Mouse (Mus musculus): ENCODE measurements around the gene Stk39. TPM values are rescaled to one million over a fixed set of nuclear protein-coding genes. Genes with fewer than 3 reads are reported as not detected.

The Stk39 gene
- polyA plus RNA-seq, 1 experiment from 2014 or later = 39.5 TPM

DNA sequence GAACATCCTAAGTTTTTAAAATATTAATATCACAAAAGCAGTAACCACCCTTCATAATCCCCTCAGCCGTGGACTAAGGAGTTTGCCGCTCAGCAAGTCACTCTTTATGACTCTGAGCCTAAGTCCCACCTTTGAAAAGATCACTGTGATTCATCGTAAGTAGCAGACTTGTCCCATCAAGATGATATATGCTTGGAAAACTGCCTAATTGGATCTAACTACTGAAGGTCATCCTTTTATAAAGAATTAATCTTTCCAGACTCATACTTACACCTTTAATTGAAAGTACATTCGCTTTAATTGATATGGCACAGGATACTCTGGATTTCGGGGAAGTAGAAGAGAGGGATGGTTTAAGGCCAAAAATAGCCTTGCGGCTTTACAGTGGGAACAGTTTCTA lies 201.2 kb downstream of the Stk39 start:
- no peak for DNase-seq (ENCODE audit: low spot score)
- Histone ChIP-seq H3K9ac (ENCODE audit: low read length) (no peak overlapping the region), H3K27ac (ENCODE audit: low read depth, low read length) (no peak overlapping the region), H3K27me3 (ENCODE audit: control insufficient read depth, insufficient read depth, low read length) (no peaks in the 10 kb centered on the region), H3K4me3 (ENCODE audit: low read depth, low read length) (no peak overlapping the region), H3K9me3 (ENCODE audit: control insufficient read depth, low read length) (no peaks in the 10 kb centered on the region), H3K4me1 (ENCODE audit: control insufficient read depth, insufficient read depth, low read length) (no peaks in the 10 kb centered on the region), H3K4me2 (ENCODE audit: low read depth) (no peak overlapping the region), H3K36me3 (ENCODE audit: control insufficient read depth, insufficient read depth, low read length) (no peaks in the 10 kb centered on the region)
- 79% methylated on average over 6 of the region's 6 CpGs for WGBS
- no peak for ATAC-seq (ENCODE audit: insufficient read depth, low FRiP score, low TSS enrichment)

DNA sequence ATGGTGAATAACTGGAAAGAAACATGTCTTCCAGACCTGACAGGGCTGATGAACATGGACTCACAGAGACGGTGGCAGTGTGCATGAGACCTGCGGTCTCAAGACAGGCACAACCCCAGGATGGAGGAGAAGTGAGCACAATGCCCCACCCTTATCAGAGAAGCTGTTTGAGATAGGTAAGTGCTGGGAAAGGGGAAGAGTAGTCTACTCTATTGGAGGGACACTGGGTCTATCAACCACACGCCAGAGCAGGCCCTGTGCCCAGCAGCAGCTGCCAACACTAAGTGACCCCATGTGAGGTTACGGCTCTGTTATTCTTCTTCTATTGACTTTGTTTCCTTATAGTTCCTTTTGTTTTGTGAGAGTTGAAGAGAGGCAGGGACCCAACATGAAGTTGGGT lies 202.4 kb downstream of the Stk39 start:
- 84% methylated on average over 4 of the region's 4 CpGs for WGBS
- Histone ChIP-seq H3K27ac (ENCODE audit: low read depth, low read length) (no peak overlapping the region), H3K27me3 (ENCODE audit: control insufficient read depth, insufficient read depth, low read length) (no peaks in the 10 kb centered on the region), H3K4me3 (ENCODE audit: low read depth, low read length) (no peak overlapping the region), H3K4me1 (ENCODE audit: control insufficient read depth, insufficient read depth, low read length) (no peaks in the 10 kb centered on the region), H3K9ac (ENCODE audit: low read length) (no peak overlapping the region), H3K9me3 (ENCODE audit: control insufficient read depth, low read length) (no peaks in the 10 kb centered on the region), H3K36me3 (ENCODE audit: control insufficient read depth, insufficient read depth, low read length) (no peaks in the 10 kb centered on the region), H3K4me2 (ENCODE audit: low read depth) (no peak overlapping the region)
- no peak for DNase-seq (ENCODE audit: low spot score)
- no peak for ATAC-seq (ENCODE audit: insufficient read depth, low FRiP score, low TSS enrichment)

DNA sequence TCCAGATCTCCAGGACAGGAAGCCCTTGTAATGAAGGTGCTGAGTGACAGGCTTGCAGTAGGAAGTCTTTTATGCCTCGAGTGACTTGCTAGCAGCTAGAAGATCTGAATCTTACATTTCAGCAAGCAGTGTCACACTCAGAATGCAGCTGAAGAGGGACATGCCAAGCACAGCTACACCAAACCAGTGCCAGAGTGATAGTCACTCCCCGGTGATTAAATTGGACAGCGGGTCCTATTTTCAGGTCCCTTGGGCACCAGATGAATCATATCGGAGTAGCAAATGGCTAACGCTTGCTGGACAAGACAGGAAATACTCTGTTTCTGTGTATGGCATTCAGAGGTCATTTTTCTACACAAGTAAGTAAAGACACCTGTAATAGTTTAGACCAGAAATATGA lies 207.2 kb downstream of the Stk39 start:
- WGBS = 83% methylated on average over 5 of the region's 5 CpGs
- Histone ChIP-seq H3K4me3 (ENCODE audit: low read depth, low read length) (no peak overlapping the region), H3K27me3 (ENCODE audit: control insufficient read depth, insufficient read depth, low read length) (no peaks in the 10 kb centered on the region), H3K4me2 (ENCODE audit: low read depth) (no peak overlapping the region), H3K9ac (ENCODE audit: low read length) (no peak overlapping the region), H3K9me3 (ENCODE audit: control insufficient read depth, low read length) (no peaks in the 10 kb centered on the region), H3K36me3 (ENCODE audit: control insufficient read depth, insufficient read depth, low read length) (no peaks in the 10 kb centered on the region), H3K4me1 (ENCODE audit: control insufficient read depth, insufficient read depth, low read length) (no peaks in the 10 kb centered on the region), H3K27ac (ENCODE audit: low read depth, low read length) (no peak overlapping the region)
- no peak for ATAC-seq (ENCODE audit: insufficient read depth, low FRiP score, low TSS enrichment)
- no peak for DNase-seq (ENCODE audit: low spot score)

DNA sequence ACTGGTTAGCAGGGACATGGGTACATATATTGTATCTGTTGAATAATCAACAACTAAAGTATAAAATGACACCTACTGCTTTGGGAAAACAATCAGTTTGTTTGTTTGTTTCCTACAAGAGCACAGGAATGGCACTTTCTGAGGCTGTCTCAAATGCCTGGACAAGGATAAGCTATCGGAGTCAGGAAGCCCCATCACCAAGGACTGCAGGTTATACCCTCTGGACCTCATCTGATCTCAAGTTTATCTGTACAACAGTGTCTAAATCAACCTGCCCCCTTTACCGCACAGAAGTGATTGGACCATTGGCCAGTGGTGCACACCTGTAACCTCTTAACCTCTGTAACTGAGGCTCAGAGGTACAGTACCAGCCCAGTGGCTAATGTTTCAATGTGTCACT lies 211.2 kb downstream of the Stk39 start:
- H3K27ac ChIP-seq (ENCODE audit: low read depth, low read length) = no peak overlapping the region

DNA sequence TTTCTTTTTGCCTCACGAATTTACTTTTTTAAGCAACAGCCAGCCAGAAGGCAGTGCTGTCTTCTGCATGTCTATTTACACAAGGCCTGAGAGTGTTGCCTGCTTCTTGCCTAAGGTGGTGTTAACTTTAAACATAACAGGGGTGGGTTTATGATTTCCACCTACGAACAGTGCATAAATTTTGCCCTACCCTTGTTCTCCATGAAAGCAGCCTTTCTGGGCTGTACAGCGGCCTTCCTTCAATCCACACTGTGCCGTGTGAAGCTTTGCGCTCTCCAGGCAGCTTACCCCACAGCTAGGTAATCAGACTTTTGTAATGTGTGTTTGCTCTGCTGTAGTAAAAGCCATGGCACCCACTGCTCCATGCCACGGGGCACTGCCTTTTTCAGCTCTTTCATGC lies 214.5 kb downstream of the Stk39 start:
- Histone ChIP-seq H3K4me2 (ENCODE audit: low read depth) (no peak overlapping the region), H3K9ac (ENCODE audit: low read length) (no peak overlapping the region), H3K4me1 (ENCODE audit: control insufficient read depth, insufficient read depth, low read length) (no peaks in the 10 kb centered on the region), H3K36me3 (ENCODE audit: control insufficient read depth, insufficient read depth, low read length) (no peaks in the 10 kb centered on the region), H3K4me3 (ENCODE audit: low read depth, low read length) (no peak overlapping the region), H3K27ac (ENCODE audit: low read depth, low read length) (no peak overlapping the region), H3K9me3 (ENCODE audit: control insufficient read depth, low read length) (no peaks in the 10 kb centered on the region), H3K27me3 (ENCODE audit: control insufficient read depth, insufficient read depth, low read length) (no peaks in the 10 kb centered on the region)
- DNase-seq (ENCODE audit: low spot score) = no peak
- 82% methylated on average over 6 of the region's 6 CpGs for WGBS
- ATAC-seq (ENCODE audit: insufficient read depth, low FRiP score, low TSS enrichment) = no peak

More for the DNA sequence above, 211.2 kb downstream of the Stk39 start:
- DNase-seq (ENCODE audit: low spot score) (no peak), ATAC-seq (ENCODE audit: insufficient read depth, low FRiP score, low TSS enrichment) (no peak)
- H3K9me3 ChIP-seq (ENCODE audit: control insufficient read depth, low read length) = no peaks in the 10 kb centered on the region
- WGBS = 93% methylated on average over 2 of the region's 2 CpGs
- H3K4me2 ChIP-seq (ENCODE audit: low read depth) = no peak overlapping the region
- no peak overlapping the region for H3K9ac ChIP-seq (ENCODE audit: low read length)
- no peaks in the 10 kb centered on the region for H3K4me1 ChIP-seq (ENCODE audit: control insufficient read depth, insufficient read depth, low read length)
- no peaks in the 10 kb centered on the region for H3K36me3 ChIP-seq (ENCODE audit: control insufficient read depth, insufficient read depth, low read length)
- no peaks in the 10 kb centered on the region for H3K27me3 ChIP-seq (ENCODE audit: control insufficient read depth, insufficient read depth, low read length)
- H3K4me3 ChIP-seq (ENCODE audit: low read depth, low read length) = no peak overlapping the region

DNA sequence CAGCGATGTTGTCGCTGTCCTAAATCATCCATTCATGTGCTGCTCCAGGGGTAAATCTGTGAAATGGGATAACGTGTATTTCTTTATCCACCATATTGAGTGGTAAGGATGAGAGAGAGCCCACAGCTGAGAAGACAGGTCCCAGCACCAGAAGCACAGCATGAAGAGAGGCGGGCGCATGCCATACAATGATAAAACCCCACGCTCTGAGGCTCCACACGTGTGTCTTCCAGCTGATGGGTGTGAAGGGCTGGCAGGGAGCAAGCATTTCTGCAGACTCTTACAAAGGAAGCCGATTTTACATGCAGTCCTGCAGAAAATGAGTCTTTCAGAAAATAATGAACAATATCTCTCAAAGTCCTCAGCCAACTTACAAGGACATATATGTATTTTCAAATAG lies 215.6 kb downstream of the Stk39 start:
- Histone ChIP-seq H3K4me2 (ENCODE audit: low read depth) (no peak overlapping the region), H3K9me3 (ENCODE audit: control insufficient read depth, low read length) (no peaks in the 10 kb centered on the region), H3K36me3 (ENCODE audit: control insufficient read depth, insufficient read depth, low read length) (no peaks in the 10 kb centered on the region), H3K9ac (ENCODE audit: low read length) (no peak overlapping the region), H3K27me3 (ENCODE audit: control insufficient read depth, insufficient read depth, low read length) (no peaks in the 10 kb centered on the region), H3K4me1 (ENCODE audit: control insufficient read depth, insufficient read depth, low read length) (no peaks in the 10 kb centered on the region), H3K27ac (ENCODE audit: low read depth, low read length) (no peak overlapping the region), H3K4me3 (ENCODE audit: low read depth, low read length) (no peak overlapping the region)
- 89% methylated on average over 8 of the region's 8 CpGs for WGBS
- DNase-seq (ENCODE audit: low spot score) (no peak), ATAC-seq (ENCODE audit: insufficient read depth, low FRiP score, low TSS enrichment) (no peak)

DNA sequence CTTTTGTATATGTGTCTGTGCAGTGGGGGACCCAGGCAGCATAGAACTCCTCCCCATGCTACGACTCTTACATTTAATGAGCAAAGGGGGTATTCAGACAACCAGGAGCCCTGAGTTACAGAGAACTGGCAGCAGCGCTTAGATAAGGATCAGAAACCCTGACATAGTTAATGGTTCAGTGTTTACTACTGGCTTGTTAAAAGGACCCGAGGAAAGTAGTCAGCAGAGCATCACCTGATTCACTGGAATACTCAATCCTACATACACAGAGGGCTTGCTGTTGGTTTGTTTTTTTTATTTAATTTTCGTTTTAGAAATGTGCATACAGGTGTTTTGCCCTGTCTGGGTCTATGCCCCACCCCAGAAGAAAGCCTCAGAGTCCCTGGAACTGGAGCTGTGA lies 217.3 kb downstream of the Stk39 start:
- Histone ChIP-seq H3K27ac (ENCODE audit: low read depth, low read length) (no peak overlapping the region), H3K27me3 (ENCODE audit: control insufficient read depth, insufficient read depth, low read length) (no peaks in the 10 kb centered on the region), H3K9ac (ENCODE audit: low read length) (no peak overlapping the region), H3K4me2 (ENCODE audit: low read depth) (no peak overlapping the region), H3K36me3 (ENCODE audit: control insufficient read depth, insufficient read depth, low read length) (no peaks in the 10 kb centered on the region), H3K4me1 (ENCODE audit: control insufficient read depth, insufficient read depth, low read length) (no peaks in the 10 kb centered on the region), H3K4me3 (ENCODE audit: low read depth, low read length) (no peak overlapping the region), H3K9me3 (ENCODE audit: control insufficient read depth, low read length) (no peaks in the 10 kb centered on the region)
- no peak for ATAC-seq (ENCODE audit: insufficient read depth, low FRiP score, low TSS enrichment)
- DNase-seq (ENCODE audit: low spot score) = no peak
- WGBS = 79% methylated on average over 4 of the region's 4 CpGs

DNA sequence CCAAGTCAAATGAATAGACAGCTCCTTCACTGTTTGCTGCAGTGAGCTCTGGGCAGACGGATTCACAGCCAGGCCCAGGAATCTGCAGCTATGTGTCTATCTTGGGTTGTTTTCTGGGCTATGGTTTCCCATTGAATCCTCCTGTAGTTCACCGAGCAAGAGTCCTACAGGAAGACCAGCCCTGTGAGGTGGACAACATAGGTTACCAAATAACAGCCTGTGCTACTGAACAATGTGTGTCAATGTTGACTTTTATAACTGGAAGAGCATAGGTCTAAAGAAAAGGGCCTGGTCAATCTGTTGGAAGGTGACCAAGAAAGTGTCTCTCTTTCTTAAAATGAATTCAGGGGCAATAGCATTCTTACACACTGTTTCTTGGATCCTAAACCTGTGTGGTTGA lies 218.8 kb downstream of the Stk39 start:
- Histone ChIP-seq H3K9ac (ENCODE audit: low read length) (no peak overlapping the region), H3K4me3 (ENCODE audit: low read depth, low read length) (no peak overlapping the region), H3K4me1 (ENCODE audit: control insufficient read depth, insufficient read depth, low read length) (no peaks in the 10 kb centered on the region), H3K9me3 (ENCODE audit: control insufficient read depth, low read length) (no peaks in the 10 kb centered on the region), H3K27me3 (ENCODE audit: control insufficient read depth, insufficient read depth, low read length) (no peaks in the 10 kb centered on the region), H3K27ac (ENCODE audit: low read depth, low read length) (no peak overlapping the region), H3K4me2 (ENCODE audit: low read depth) (no peak overlapping the region), H3K36me3 (ENCODE audit: control insufficient read depth, insufficient read depth, low read length) (no peaks in the 10 kb centered on the region)
- 85% methylated on average over 2 of the region's 2 CpGs for WGBS
- ATAC-seq (ENCODE audit: insufficient read depth, low FRiP score, low TSS enrichment) (no peak), DNase-seq (ENCODE audit: low spot score) (no peak)

DNA sequence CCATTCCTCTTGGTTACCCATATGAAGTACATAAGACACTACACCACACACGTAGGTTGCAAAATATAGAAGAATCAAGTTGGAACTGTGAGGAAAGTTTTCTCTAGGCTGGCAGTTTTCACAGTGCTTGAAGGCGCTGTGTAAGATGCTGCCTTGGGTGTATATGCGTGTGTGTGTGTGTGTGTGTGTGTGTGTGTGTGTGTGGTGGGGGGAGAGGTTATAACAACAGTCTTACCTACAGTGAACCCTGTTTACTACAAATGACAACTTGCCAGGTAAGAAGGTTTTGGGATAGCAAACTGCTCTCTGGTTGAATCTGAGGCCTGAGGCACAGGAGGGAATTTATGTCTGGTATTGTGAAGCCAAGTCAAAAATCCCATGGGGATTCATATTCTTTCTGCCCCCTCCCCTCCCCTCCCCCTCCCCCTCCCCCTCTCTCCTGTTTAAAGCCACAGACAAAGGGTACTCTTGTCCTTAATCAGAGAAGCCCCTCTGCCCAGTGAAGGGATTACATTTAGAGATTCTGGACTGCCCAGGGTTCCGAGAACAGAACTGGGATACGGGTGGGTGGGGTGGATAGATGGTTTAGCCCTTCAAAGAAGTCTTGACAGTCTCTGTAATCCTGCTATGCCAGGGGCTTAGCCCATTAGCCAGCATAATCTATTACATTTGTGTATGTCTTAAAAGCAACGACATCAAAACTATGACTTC lies 219.9 kb downstream of the Stk39 start:
- no peak for DNase-seq (ENCODE audit: low spot score)
- Histone ChIP-seq H3K4me3 (ENCODE audit: low read depth, low read length) (no peak overlapping the region), H3K36me3 (ENCODE audit: control insufficient read depth, insufficient read depth, low read length) (no peaks in the 10 kb centered on the region), H3K9ac (ENCODE audit: low read length) (no peak overlapping the region), H3K27me3 (ENCODE audit: control insufficient read depth, insufficient read depth, low read length) (no peaks in the 10 kb centered on the region), H3K4me1 (ENCODE audit: control insufficient read depth, insufficient read depth, low read length) (no peaks in the 10 kb centered on the region), H3K9me3 (ENCODE audit: control insufficient read depth, low read length) (no peaks in the 10 kb centered on the region), H3K27ac (ENCODE audit: low read depth, low read length) (no peak overlapping the region), H3K4me2 (ENCODE audit: low read depth) (no peak overlapping the region)
- no peak for ATAC-seq (ENCODE audit: insufficient read depth, low FRiP score, low TSS enrichment)
- WGBS = 84% methylated on average over 6 of the region's 6 CpGs

Measured in neural tube, embryonic 11.5 days (tissue).